Mouse (Mus musculus): Measurements from ENCODE around the gene Micall2. TPM values are rescaled to one million over a fixed set of nuclear protein-coding genes. Genes with fewer than 3 reads are reported as not detected.

Micall2 gene
- total and polyA plus RNA-seq, 3 experiments, result 8.5 to 26.3 (median 21.7) TPM

GRCm38 (mm10) chr5:139723113-139723512 is 13.0 kb downstream of the Micall2 start:
- no peaks in the 10 kb centered on the region for H3K9me3 ChIP-seq (replicated peaks)
- H3K36me3 ChIP-seq (replicated peaks), result peaks cover 86% of the 10 kb centered on the region
- DNase-seq (ENCODE audit: low spot score) (no peak), ATAC-seq (ENCODE audit: extremely low read depth, insufficient number of reproducible peaks, low FRiP score, poor library complexity, severe bottlenecking) (no peak)
- H3K4me1 ChIP-seq (ENCODE audit: insufficient read depth, low read depth, low read length), result peaks cover 53% of the 10 kb centered on the region
- TF ChIP-seq POLR2AphosphoS5 (IDR thresholded peaks at IDR 0.05; ENCODE audit: insufficient replicate concordance, low read depth, low read length) (no peak), TAL1 (conservative IDR thresholded peaks at IDR 0.05; ENCODE audit: low read depth, low read length) (no peak), CTCF (IDR thresholded peaks at IDR 0.05; ENCODE audit: low read depth, low read length) (no peak), GATA1 (IDR thresholded peaks at IDR 0.05; ENCODE audit: borderline replicate concordance, low read length) (no peak), GATA2 (IDR thresholded peaks at IDR 0.05; ENCODE audit: borderline replicate concordance, low read depth, low read length) (no peak)
- H3K27me3 ChIP-seq (ENCODE audit: insufficient read depth, low read length), result no peaks in the 10 kb centered on the region
- no peak overlapping the region for H3K4me3 ChIP-seq (ENCODE audit: low read depth, low read length)

- DNase-seq (ENCODE audit: low spot score), result peak; percentile 46
- no peaks in the 10 kb centered on the region for H3K27me3 ChIP-seq (ENCODE audit: insufficient read depth, low read length)
- H3K9me3 ChIP-seq (replicated peaks), result no peaks in the 10 kb centered on the region
- peaks cover 86% of the 10 kb centered on the region for H3K36me3 ChIP-seq (replicated peaks)
- no peak for ATAC-seq (ENCODE audit: extremely low read depth, insufficient number of reproducible peaks, low FRiP score, poor library complexity, severe bottlenecking)
- H3K4me3 ChIP-seq (ENCODE audit: low read depth, low read length), result no peak overlapping the region
- no peak for TF ChIP-seq POLR2AphosphoS5 (IDR thresholded peaks at IDR 0.05; ENCODE audit: insufficient replicate concordance, low read depth, low read length)
- no peak for TF ChIP-seq TAL1 (conservative IDR thresholded peaks at IDR 0.05; ENCODE audit: low read depth, low read length)
- no peak for TF ChIP-seq GATA1 (IDR thresholded peaks at IDR 0.05; ENCODE audit: borderline replicate concordance, low read length)
- TF ChIP-seq CTCF (IDR thresholded peaks at IDR 0.05; ENCODE audit: low read depth, low read length), result no peak
- no peak for TF ChIP-seq GATA2 (IDR thresholded peaks at IDR 0.05; ENCODE audit: borderline replicate concordance, low read depth, low read length)
- H3K4me1 ChIP-seq (ENCODE audit: insufficient read depth, low read depth, low read length), result peaks cover 55% of the 10 kb centered on the region
Measured at GRCm38 (mm10) chr5:139722709-139723108, 13.4 kb downstream of the Micall2 start.

GRCm38 (mm10) chr5:139718949-139719348 is 17.2 kb downstream of the Micall2 start:
- ATAC-seq (ENCODE audit: extremely low read depth, insufficient number of reproducible peaks, low FRiP score, poor library complexity, severe bottlenecking), result no peak

GRCm38 (mm10) chr5:139718540-139718939 is 17.6 kb downstream of the Micall2 start:
- Histone ChIP-seq H3K4me3 (ENCODE audit: low read depth, low read length) (no peak overlapping the region), H3K4me1 (ENCODE audit: insufficient read depth, low read depth, low read length) (peaks cover 30% of the 10 kb centered on the region), H3K27me3 (ENCODE audit: insufficient read depth, low read length) (no peaks in the 10 kb centered on the region), H3K9me3 (replicated peaks) (no peaks in the 10 kb centered on the region), H3K36me3 (replicated peaks) (peaks cover 88% of the 10 kb centered on the region)
- no peak for DNase-seq (ENCODE audit: low spot score)
- no peak for ATAC-seq (ENCODE audit: extremely low read depth, insufficient number of reproducible peaks, low FRiP score, poor library complexity, severe bottlenecking)
- no peak for TF ChIP-seq GATA2 (IDR thresholded peaks at IDR 0.05; ENCODE audit: borderline replicate concordance, low read depth, low read length)
- TF ChIP-seq GATA1 (IDR thresholded peaks at IDR 0.05; ENCODE audit: borderline replicate concordance, low read length), result no peak
- TF ChIP-seq CTCF (IDR thresholded peaks at IDR 0.05; ENCODE audit: low read depth, low read length), result no peak
- no peak for TF ChIP-seq POLR2AphosphoS5 (IDR thresholded peaks at IDR 0.05; ENCODE audit: insufficient replicate concordance, low read depth, low read length)
- no peak for TF ChIP-seq TAL1 (conservative IDR thresholded peaks at IDR 0.05; ENCODE audit: low read depth, low read length)

More at GRCm38 (mm10) chr5:139718949-139719348, 17.2 kb downstream of the Micall2 start:
- H3K4me1 ChIP-seq (ENCODE audit: insufficient read depth, low read depth, low read length), result peaks cover 31% of the 10 kb centered on the region
- H3K4me3 ChIP-seq (ENCODE audit: low read depth, low read length), result no peak overlapping the region
- TF ChIP-seq GATA1 (IDR thresholded peaks at IDR 0.05; ENCODE audit: borderline replicate concordance, low read length) (no peak), POLR2AphosphoS5 (IDR thresholded peaks at IDR 0.05; ENCODE audit: insufficient replicate concordance, low read depth, low read length) (no peak), CTCF (IDR thresholded peaks at IDR 0.05; ENCODE audit: low read depth, low read length) (no peak), GATA2 (IDR thresholded peaks at IDR 0.05; ENCODE audit: borderline replicate concordance, low read depth, low read length) (no peak), TAL1 (conservative IDR thresholded peaks at IDR 0.05; ENCODE audit: low read depth, low read length) (no peak)
- H3K36me3 ChIP-seq (replicated peaks), result peaks cover 86% of the 10 kb centered on the region
- no peak for DNase-seq (ENCODE audit: low spot score)
- H3K27me3 ChIP-seq (ENCODE audit: insufficient read depth, low read length), result no peaks in the 10 kb centered on the region
- no peaks in the 10 kb centered on the region for H3K9me3 ChIP-seq (replicated peaks)

- TF ChIP-seq GATA2 (IDR thresholded peaks at IDR 0.05; ENCODE audit: borderline replicate concordance, low read depth, low read length), result no peak
- peak; percentile 95 for TF ChIP-seq CTCF (IDR thresholded peaks at IDR 0.05; ENCODE audit: low read depth, low read length)
- no peak for TF ChIP-seq TAL1 (conservative IDR thresholded peaks at IDR 0.05; ENCODE audit: low read depth, low read length)
- TF ChIP-seq GATA1 (IDR thresholded peaks at IDR 0.05; ENCODE audit: borderline replicate concordance, low read length), result no peak
- ATAC-seq (ENCODE audit: extremely low read depth, insufficient number of reproducible peaks, low FRiP score, poor library complexity, severe bottlenecking), result no peak
- Histone ChIP-seq H3K9me3 (replicated peaks) (no peaks in the 10 kb centered on the region), H3K4me1 (ENCODE audit: insufficient read depth, low read depth, low read length) (peaks cover 21% of the 10 kb centered on the region), H3K27me3 (ENCODE audit: insufficient read depth, low read length) (no peaks in the 10 kb centered on the region), H3K4me3 (ENCODE audit: low read depth, low read length) (no peak overlapping the region), H3K36me3 (replicated peaks) (peaks cover 88% of the 10 kb centered on the region)
- DNase-seq (ENCODE audit: low spot score), result peak; percentile 62
Measured at GRCm38 (mm10) chr5:139717723-139718122, 18.4 kb downstream of the Micall2 start.

GRCm38 (mm10) chr5:139706496-139706895 is 29.6 kb downstream of the Micall2 start:
- TF ChIP-seq GATA2 (IDR thresholded peaks at IDR 0.05; ENCODE audit: borderline replicate concordance, low read depth, low read length) (no peak), CTCF (IDR thresholded peaks at IDR 0.05; ENCODE audit: low read depth, low read length) (no peak), TAL1 (conservative IDR thresholded peaks at IDR 0.05; ENCODE audit: low read depth, low read length) (no peak), POLR2AphosphoS5 (IDR thresholded peaks at IDR 0.05; ENCODE audit: insufficient replicate concordance, low read depth, low read length) (no peak), GATA1 (IDR thresholded peaks at IDR 0.05; ENCODE audit: borderline replicate concordance, low read length) (no peak)
- peaks cover 61% of the 10 kb centered on the region for H3K36me3 ChIP-seq (replicated peaks)
- H3K4me1 ChIP-seq (ENCODE audit: insufficient read depth, low read depth, low read length), result peaks cover 14% of the 10 kb centered on the region
- peaks cover 3% of the 10 kb centered on the region; the same call in 1 of the 2 replicates for H3K27me3 ChIP-seq (ENCODE audit: insufficient read depth, low read length)
- no peak overlapping the region for H3K4me3 ChIP-seq (ENCODE audit: low read depth, low read length)
- DNase-seq (ENCODE audit: low spot score), result no peak
- ATAC-seq (ENCODE audit: extremely low read depth, insufficient number of reproducible peaks, low FRiP score, poor library complexity, severe bottlenecking), result no peak
- no peaks in the 10 kb centered on the region for H3K9me3 ChIP-seq (replicated peaks)

Measured in G1E (cell line).